Mouse (Mus musculus) embryo, embryonic 11.5 days (tissue): ENCODE measurements around the gene Gpr153.

Source experiments
- DNase-seq: peaks from one replicate; pipeline ENCODE4 v3.0.0-alpha.2; 2012; ENCODE audit warnings: low read depth, low spot score

Gpr153 gene

DNA sequence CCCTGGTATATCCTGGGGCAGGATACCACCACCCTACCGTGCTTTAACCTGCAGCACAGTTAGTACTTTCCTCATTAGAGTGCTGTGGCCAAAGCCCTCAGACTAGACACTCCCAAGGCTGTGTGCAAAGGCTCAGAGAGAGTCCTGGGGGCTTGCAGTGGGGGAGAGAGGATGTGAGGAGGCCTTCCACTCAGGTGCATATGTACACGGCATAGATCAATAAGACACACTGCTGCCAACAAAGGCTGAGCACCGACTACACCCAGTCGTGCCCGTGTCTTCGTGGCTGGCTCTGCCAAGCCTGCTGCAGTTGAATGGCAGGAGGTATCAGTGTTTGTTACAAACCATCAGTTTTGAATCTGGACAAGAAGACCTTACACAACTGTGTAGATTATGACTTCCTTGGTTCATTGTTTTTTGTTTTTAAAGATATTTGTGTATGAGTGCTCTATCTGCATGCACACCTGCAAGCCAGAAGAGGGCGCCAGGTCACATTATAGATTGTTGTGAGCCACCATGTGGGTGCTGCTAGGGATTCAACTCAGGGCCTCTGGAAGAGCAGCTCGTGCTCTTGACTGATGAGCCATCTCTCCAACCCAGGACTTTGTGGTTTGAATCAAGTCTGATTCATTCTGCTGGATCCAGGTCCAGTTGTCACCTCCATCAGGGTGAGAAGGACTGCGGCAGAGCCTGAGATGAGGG lies 9.0 kb upstream of the Gpr153 start:
- no peak for DNase-seq

- DNase-seq, result no peak
Measured at GRCm38 (mm10) chr4:152265791-152266190, 8.2 kb upstream of the Gpr153 start.

DNA sequence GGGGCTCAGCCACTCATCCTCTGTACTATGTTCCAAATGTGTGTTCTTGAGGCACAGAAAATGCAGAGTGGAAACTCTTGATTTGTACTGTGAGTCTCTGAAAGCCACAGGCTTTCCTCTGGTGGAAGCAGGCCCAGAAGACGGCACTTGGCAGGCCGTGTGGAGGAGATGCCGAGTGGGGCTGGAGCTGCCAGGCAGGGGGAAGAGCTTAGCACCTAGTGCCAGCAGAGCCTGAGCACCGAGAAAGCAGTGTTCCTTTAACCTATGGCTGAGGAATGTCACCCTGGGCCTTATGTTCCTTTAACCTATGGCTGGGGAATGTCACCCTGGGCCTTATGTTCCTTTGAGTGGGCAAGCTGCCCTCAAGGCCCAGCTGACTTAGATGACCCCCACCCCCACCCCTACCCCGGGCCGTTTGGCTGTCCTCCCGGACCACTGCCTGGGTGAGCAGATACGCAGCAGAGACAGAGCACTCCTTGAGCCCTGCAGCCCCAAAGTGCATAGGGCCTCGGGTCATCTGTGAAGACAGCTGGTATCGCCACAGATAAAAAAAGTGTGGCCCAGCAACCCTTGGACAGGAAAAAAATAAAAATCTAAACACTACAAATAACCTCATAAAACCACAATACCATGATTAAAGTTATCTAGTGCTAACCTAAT lies 7.7 kb upstream of the Gpr153 start:
- no peak for DNase-seq

- no peak for DNase-seq
Measured at GRCm38 (mm10) chr4:152267748-152268369, 6.2 kb upstream of the Gpr153 start.

DNA sequence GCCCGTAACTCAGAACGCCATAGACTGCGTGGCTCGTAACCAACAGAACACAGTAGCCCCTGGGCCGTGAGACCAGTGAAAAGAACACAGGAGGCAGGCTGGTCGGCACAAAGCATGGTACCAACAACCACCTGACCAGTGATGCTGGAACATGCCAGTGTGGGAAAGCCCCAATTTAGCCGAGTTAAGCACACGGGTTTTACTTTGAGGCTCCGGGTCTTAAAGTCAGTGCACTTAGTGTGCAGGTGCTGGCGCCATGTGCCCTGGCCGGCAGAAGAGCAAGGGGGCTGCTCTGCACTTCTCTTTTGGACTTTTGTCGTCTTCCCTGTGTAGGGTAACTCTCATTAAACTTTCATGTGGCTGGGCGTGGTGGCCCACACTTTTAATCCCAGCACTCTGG lies 4.1 kb upstream of the Gpr153 start:
- no peak for DNase-seq

DNA sequence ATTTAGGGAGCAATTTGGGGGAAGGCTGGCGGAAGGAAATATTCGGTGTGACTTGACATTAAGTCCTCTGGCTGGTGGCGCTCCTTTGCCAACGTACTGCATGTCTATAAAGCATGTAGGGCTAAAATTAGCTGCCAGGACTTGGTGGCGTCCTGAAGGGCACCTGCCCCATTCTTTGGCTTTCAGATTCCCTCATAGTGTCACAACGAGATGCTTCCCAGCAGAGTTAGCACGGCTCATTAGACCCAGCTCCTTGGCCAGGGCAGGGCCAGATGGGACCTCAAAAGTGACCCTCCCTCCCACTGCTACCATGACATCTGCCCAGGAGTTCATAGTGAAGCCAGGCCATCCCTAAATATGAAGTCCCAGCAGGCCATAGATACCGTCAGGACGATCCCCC lies 3.4 kb upstream of the Gpr153 start:
- no peak for DNase-seq

DNA sequence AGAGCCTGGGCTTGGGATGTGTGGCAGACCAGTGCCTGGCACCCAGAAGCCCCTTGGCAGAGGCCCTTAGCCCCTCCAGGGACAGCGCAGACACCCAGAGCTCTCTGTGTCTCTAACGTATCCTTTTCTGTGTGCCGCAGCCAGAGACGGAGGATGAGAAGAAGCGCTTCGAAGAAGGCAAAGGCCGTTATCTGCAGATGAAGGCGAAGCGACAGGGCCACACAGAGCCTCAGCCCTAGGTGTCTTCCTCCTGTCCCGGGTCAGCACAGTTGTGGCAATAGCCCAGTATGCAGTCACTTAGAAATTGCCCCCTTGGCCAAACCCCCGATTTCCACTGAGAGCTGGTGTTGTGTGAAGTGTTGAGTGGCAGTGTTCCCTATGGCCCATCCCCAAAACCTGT lies 2.7 kb upstream of the Gpr153 start:
- DNase-seq, result no peak

DNA sequence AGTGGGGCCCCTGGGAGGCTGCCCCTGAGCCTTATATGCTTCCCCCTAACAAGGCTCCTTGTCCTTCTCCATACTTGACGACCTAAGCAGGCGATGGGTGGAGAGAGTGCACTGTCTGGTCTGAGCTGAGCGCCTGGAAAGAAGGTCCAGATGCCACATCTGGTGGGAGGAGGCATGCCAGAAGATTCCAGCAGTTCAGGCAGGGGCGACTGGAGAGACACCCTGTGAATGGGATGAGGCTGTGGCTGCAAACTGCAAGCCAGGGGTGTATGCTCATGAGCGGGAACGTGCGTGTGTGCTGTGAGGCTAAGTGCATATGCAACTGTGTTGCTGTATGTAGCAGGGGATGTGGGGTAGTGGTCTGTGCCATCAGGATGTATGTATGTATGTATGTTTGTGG lies 2.0 kb upstream of the Gpr153 start:
- DNase-seq, result no peak

DNA sequence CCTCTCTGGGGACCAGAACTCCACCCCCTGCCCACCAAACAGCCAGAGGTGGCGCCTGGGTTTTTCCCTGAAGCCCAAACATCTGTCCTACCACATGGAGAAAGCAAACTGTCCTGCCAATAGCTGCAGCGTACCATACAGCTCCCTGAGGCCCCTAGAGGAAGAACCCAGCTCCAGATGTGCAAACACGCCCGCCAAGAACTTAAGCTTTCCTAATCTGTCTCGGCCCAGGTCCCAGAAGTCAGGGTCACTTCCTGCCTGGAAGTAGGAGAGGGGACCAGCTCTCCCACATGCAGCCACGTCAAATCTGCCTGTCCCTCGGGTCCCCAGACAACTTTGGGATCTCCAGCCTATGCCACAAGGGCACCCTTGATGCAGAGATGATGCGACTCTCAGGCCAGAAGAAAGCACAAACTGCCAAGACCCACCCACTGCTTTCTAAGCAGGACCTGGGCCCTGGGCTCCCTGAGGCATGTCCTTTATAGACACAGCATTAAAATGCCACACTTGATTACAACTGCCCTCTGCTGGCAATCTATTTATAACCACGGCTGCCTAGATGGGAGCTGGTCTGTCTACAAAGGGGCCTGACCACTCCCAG lies 1.5 kb upstream of the Gpr153 start:
- DNase-seq, result no peak

DNA sequence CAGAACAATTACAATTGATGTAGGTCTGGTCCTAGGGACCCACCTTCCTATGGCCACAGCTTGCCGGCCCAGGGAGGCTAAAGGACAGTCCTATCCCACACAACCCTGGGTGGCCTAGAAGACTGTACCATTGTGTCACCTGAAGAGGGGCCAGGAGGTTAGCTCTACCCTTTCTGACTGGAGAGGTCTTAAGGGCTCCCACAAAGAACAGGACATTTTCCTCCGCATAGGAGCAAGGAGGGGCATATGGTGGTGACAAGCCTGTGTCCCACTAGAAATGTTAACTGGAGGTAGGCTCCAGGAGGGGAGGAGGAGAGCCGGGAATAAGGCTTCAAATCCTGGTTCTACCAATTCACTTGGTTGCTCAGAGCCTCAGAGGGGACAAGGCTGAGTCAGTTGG lies 841 bp upstream of the Gpr153 start:
- DNase-seq, result no peak

GRCm38 (mm10) chr4:152274681-152275131 lies 674 bp downstream of the Gpr153 start:
- DNase-seq, result no peak

DNA sequence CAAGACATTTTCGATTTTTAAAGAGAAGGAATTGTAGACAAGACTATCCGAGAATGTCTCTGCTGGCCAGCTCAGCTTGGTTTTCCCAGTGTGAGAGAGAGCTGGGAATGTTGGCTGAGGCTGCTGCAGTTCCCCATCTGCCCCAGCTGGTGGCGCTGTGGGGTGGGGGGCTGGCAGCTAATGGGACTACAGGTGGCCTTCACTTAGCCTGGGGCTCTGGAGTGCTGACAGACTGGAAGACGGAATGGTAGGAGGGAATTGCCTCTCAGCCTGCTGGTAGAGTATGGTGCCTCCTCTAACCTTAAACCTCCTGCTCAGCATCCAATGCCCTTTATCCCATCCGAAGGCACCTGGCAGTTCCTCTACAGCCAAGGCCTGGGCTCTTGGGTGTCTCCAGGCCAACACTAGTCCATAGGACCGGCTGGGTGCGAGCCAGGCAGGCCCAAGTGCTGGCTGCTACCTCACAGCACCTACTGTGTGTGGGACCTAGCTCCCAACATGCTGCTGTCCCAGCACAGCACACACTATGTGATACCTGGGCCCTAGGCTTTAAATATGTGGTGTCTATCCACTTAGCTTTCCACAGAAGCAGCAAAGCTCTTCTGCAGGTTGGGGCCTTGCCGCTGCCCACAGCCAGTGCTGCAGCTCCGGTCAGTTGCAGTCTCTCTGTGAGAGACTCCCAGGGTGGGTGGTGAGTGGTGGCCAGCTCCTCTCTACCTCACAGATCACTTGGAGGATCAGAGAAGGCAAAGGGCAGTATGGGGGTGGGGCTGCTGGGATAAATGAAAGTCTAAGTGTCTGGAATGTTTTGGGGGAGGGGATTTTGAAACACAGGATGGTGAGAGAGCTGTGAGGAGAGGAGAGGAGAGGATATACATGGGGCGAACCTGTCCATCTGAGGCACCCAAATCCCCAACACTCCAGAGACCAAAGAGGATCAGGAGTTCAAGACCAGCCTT lies 2.6 kb downstream of the Gpr153 start:
- DNase-seq, result no peak

DNA sequence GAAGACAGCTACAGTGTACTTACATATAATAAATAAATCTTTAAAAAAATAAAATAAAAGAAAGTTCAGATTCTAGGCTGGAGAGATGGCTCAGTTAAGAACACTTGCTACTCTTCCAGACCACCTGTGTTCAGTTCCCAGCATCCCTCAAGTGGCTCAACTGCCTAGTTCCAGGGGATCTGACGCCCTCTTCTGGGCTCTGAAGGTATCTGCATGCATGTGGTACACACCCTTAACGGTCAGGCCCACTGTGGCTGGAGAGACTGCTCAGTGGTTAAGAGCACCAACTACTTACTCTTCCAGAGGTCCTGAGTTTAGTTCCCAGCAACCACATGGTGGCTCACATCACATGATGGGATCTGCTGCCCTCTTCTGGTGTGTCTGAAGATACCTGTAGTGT lies 3.9 kb downstream of the Gpr153 start:
- no peak for DNase-seq

DNA sequence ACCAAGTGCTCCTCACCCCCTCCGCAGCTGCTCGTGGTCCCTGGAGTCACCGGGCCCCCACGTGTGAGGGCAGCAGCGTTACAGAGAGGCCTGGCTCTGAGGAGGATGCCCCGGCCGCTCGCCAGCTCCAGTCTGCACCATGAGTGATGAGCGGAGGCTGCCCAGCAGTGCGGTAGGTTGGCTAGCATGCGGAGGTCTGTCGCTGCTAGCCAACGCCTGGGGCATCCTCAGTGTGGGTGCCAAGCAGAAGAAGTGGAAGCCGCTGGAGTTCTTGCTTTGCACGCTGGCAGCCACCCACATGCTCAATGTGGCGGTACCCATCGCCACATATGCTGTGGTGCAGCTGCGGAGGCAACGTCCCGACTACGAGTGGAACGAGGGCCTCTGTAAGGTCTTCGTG lies 5.0 kb downstream of the Gpr153 start:
- no peak for DNase-seq

DNA sequence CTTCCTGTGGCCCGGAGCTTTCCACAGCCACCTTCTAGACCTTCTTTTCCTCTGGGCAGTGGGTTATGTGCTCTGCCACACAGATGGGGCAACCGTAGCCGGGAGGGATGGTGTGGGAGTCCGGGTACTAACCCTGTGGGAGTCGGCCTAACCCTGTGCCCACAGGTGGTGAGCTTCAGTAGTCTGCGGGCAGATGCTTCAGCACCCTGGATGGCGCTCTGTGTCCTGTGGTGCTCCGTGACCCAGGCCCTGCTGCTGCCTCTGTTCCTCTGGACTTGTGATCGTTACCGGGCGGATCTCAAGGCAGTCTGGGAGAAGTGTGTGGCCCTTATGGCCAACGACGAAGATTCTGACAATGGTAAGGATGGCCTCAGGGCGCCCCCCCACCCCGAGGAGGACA lies 7.6 kb downstream of the Gpr153 start:
- DNase-seq, result no peak

GRCm38 (mm10) chr4:152282721-152283120 lies 8.7 kb downstream of the Gpr153 start:
- DNase-seq, result no peak

DNA sequence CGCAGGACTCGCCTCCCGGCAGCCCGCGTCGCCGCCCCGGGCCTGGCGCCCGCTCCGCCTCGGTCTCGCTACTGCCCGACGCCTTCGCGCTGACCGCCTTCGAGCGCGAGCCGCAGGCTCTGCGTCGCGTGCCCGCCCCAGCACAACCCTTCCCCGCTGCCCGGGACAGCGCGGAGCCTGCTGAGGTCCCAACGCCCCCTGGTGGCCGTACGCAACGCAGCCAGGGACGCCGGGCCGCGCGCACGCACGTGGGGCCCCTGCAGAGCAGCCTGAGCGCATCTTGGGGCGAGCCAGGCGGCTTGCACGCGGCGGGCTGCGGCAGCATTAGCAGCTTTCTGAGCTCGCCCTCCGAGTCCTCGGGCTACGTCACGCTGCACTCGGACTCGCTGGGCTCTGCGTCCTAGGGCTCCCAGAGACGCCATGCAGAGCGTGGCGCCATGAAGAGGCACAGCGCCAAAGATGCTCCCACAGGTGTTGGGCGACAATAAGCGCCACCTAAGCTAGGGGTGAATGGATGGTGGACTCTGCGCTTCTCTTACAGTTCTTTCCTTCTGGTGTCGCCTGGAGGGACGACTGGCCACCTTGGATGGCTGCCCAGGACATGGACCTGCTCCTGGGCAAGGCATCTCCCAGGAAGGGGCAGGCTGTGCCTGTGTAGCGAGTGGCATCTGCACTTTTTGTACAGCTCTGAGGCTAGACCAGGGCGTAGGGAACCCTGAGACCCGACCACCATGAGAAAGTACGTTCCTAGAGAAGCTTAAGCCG lies 9.3 kb downstream of the Gpr153 start:
- peak; percentile 78 for DNase-seq

DNA sequence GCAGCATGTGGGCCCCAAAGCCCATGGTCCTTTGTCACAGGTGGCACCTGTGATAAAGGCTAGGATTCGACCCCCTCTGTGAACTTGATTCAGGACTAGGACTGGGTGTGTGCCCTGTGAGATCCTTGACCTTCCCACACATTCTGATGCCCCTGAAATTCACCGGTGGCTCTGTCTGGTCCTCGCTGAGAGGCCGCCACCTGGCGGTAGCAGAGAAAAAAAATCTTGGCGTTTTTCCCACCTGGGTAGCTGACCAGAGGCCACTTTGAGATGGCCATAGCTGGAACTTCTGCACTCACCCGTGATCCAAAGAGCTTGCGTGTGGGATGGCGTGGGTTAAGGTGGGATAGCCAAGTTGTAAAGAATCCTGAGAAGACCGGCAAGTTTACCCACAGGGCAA lies 11.5 kb downstream of the Gpr153 start:
- DNase-seq, result no peak

DNA sequence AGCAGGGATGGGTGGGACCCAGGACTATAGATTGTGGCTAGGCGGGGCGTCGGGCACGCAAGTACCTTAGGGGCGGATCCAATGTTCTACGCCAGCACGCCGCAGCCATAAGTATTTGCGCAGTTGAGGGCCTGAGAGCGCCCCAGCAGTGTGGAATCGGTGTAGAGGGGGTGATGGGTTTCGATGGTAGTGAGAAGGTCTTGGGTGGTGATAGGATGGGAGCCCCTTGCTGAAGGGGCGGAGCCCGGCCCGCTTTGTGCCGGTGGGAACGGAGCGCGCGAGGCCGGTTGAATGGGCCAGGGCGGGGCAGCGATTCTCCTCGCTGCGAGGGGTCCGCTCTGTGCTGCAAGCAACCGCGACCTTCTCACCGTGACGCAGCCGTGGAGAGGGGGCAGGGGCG lies 12.2 kb downstream of the Gpr153 start:
- DNase-seq, result no peak

DNA sequence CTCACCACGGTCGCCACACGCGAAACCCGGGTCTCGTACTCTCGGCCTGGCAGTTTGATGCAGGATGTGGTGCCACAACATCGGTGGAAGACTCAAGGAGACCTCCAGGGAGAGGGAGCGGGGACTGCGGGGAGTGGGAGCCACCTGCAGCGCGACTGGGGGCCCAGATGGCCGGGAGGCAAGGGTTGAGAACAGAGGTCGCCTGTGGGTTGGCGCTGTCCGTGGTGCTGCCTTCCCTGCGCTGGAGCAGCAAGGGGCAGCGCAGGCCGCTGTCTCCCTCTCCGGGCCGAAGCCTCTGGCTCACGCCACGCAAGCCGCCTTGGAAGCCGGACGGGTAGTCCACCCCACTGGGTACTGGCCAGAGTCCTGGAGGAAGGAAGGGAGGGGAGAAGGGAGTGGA lies 12.9 kb downstream of the Gpr153 start:
- DNase-seq, result no peak
